Mouse (Mus musculus): ENCODE measurements around the gene Fam114a1. TPM values are rescaled to one million over a fixed set of nuclear protein-coding genes. Genes with fewer than 3 reads are reported as not detected.

The Fam114a1 gene
- polyA plus RNA-seq, 1 experiment = 0.29 TPM

DNA sequence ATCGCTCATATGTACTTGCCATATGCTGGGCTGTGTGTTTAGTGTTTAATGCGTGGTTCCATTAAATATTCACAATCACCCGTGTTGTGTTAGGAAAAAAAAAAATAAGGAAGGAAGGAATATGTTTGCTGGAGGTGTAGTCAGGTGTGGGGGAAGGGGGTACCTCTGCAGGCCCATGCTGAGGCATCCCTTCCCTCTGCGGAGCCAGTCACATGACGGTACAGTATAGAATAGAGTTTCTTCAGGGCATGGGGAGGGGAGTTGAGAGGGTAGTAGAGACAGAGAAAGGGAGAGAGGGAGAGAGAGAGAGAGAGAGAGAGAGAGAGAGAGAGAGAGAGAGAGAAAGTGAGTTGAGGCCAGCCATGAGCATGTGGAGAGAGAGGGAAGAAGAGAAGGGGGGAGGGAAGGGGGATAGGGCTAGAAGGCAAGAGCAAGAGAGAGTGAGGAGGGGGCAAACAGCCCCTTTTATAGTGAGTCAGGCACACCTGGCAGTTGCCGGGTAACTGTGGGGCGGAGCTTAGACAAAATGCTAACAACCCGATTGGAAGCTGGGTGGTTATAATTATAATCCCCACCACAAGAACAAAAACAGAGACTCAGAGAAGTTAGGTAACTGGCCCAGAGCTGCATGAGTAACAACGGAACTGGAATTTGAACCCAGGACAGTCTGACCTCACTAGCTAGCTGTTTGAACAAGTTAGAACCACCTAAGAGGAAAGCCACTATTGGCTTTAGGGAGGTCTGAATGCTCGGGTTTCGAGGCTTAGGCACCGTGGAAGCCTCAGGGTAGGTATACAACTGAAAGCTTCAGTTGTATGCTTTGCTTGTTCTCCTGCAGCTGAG, 76.8 kb downstream of the Fam114a1 start:
- Histone ChIP-seq H3K9me3 (peaks cover 16% of the 10 kb centered on the region), H3K4me1 (no peaks in the 10 kb centered on the region), H3K4me3 (replicated peaks) (no peak overlapping the region), H3K36me3 (replicated peaks; ENCODE audit: low read length) (no peaks in the 10 kb centered on the region), H3K27me3 (replicated peaks) (peaks cover 15% of the 10 kb centered on the region)
- TF ChIP-seq GATA1 (IDR thresholded peaks at IDR 0.05; ENCODE audit: borderline replicate concordance, low read length) (no peak), FLI1 (IDR thresholded peaks at IDR 0.05; ENCODE audit: low read length) (no peak)

DNA sequence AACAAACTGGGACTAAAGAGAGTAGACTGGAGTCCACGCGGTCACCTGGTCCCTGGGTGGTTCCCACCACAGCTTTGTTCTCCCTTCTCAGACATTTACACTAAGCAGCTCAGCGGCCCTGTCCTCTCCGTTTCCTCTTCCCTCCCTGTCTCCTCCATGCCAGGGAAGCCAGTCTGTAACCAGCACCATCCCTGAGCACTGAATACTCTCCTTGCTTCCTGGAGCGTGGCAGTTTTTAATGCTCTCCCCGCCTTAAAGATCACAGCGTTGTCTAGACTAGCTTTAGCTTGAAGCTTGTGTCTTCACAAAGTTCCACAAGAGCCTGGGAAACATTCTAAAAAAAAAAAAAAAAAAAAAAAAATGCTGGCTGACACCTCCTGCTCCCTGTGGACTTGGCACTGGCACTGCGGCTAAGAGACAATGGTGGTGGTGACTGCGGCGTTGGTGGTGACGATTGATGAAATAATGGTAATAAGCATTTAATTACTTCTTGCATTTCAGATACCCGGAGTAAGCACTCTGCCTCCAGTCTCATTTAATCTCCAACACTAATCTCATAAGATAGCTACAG, 77.5 kb downstream of the Fam114a1 start:
- peaks cover 14% of the 10 kb centered on the region for H3K9me3 ChIP-seq
- TF ChIP-seq GATA1 (IDR thresholded peaks at IDR 0.05; ENCODE audit: borderline replicate concordance, low read length) (no peak), FLI1 (IDR thresholded peaks at IDR 0.05; ENCODE audit: low read length) (no peak)
- no peaks in the 10 kb centered on the region for H3K36me3 ChIP-seq (replicated peaks; ENCODE audit: low read length)
- no peak overlapping the region for H3K4me3 ChIP-seq (replicated peaks)
- no peaks in the 10 kb centered on the region for H3K4me1 ChIP-seq
- H3K27me3 ChIP-seq (replicated peaks) = peaks cover 15% of the 10 kb centered on the region

DNA sequence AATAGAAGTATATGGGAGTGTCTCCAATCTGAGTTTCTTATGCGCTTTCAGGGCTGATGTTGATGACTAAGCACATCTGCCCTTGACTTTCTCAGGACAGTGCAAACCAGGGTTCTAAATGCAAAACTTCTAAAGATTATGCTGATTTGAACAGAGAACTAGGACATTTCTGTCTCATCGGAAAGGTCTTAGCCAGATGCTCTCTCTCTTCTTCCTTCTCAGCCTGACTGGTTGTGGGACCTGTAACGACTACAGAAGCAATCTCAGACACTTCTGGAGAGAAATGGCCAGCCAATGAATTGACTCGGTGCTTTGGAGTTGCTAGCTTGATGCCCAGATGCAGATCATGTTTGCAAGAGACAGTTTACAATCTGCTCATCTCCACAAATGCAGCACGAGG, 80.0 kb downstream of the Fam114a1 start:
- peaks cover 12% of the 10 kb centered on the region for H3K9me3 ChIP-seq
- H3K4me1 ChIP-seq = no peaks in the 10 kb centered on the region
- H3K36me3 ChIP-seq (replicated peaks; ENCODE audit: low read length) = no peaks in the 10 kb centered on the region
- H3K4me3 ChIP-seq (replicated peaks) = no peak overlapping the region
- peaks cover 17% of the 10 kb centered on the region for H3K27me3 ChIP-seq (replicated peaks)
- no peak for TF ChIP-seq FLI1 (IDR thresholded peaks at IDR 0.05; ENCODE audit: low read length)
- no peak for TF ChIP-seq GATA1 (IDR thresholded peaks at IDR 0.05; ENCODE audit: borderline replicate concordance, low read length)

DNA sequence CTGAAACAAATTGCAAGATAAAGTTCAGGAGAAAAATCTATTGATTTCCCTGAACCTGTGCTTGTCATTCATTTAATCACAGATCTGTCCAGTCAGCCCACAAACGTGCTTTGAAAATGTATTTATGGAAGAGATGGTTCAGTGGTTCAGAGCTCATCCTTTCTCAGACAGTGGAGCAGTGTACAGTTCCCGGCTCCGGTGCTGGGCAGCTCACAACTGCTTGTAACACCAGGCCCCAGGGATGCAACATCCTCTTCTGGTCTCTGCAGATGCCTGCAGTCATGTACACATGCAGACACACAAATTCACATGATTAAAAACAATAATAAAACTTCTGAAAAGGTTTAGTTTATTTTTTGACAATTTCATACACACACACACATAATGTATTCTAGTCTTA, 81.6 kb downstream of the Fam114a1 start:
- peaks cover 17% of the 10 kb centered on the region for H3K27me3 ChIP-seq (replicated peaks)
- H3K4me1 ChIP-seq = no peaks in the 10 kb centered on the region
- H3K9me3 ChIP-seq = peaks cover 12% of the 10 kb centered on the region
- no peaks in the 10 kb centered on the region for H3K36me3 ChIP-seq (replicated peaks; ENCODE audit: low read length)
- no peak for TF ChIP-seq FLI1 (IDR thresholded peaks at IDR 0.05; ENCODE audit: low read length)
- TF ChIP-seq GATA1 (IDR thresholded peaks at IDR 0.05; ENCODE audit: borderline replicate concordance, low read length) = no peak
- no peak overlapping the region for H3K4me3 ChIP-seq (replicated peaks)

DNA sequence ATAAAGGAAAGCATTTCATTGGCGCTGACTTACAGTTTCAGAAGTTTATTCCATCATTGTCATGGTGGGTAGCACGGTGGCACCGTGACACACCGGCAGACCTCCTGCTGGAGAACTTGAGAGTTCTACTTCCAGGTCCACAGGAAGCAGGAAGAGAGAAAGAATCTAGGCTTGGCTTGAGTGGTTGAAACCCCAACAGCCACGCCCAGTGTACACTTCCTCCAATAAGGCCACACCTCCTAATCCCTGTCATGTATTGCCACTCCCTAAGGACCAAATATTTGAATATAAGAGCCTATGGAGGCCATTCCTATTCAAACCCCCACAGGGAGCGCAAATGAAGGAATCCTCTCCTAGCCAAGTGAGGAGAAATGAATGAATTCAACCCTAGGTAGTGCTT, 87.7 kb downstream of the Fam114a1 start:
- TF ChIP-seq GATA1 (IDR thresholded peaks at IDR 0.05; ENCODE audit: borderline replicate concordance, low read length) = no peak
- TF ChIP-seq FLI1 (IDR thresholded peaks at IDR 0.05; ENCODE audit: low read length) = no peak
- no peaks in the 10 kb centered on the region for H3K4me1 ChIP-seq

DNA sequence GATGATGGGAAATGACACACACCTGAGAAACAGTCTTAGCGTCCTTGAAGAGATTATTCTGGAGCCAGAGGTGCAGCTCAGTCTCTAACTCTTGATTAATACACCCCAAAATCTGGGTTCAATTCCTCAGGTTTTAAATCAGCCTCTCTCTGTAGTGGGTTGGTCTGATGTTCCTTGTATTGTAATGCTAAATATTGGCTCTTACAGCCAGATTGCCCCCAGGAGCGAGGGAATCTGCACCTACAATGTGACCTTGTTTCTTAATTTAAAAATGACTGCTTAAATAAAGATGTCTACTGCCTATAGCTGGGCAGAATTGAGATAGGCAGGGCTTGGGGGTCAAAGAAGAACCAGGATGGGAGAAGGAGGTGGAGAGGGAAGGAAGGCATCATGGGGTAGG, 89.9 kb downstream of the Fam114a1 start:
- H3K9me3 ChIP-seq = peaks cover 4% of the 10 kb centered on the region
- H3K4me1 ChIP-seq = no peaks in the 10 kb centered on the region
- no peak for TF ChIP-seq GATA1 (IDR thresholded peaks at IDR 0.05; ENCODE audit: borderline replicate concordance, low read length)
- no peak for TF ChIP-seq FLI1 (IDR thresholded peaks at IDR 0.05; ENCODE audit: low read length)
- no peak overlapping the region for H3K4me3 ChIP-seq (replicated peaks)
- H3K27me3 ChIP-seq (replicated peaks) = peaks cover 4% of the 10 kb centered on the region
- H3K36me3 ChIP-seq (replicated peaks; ENCODE audit: low read length) = no peaks in the 10 kb centered on the region

More for the DNA sequence above, 87.7 kb downstream of the Fam114a1 start:
- Histone ChIP-seq H3K27me3 (replicated peaks) (peaks cover 6% of the 10 kb centered on the region), H3K9me3 (peaks cover 4% of the 10 kb centered on the region), H3K36me3 (replicated peaks; ENCODE audit: low read length) (no peaks in the 10 kb centered on the region), H3K4me3 (replicated peaks) (no peak overlapping the region)

DNA sequence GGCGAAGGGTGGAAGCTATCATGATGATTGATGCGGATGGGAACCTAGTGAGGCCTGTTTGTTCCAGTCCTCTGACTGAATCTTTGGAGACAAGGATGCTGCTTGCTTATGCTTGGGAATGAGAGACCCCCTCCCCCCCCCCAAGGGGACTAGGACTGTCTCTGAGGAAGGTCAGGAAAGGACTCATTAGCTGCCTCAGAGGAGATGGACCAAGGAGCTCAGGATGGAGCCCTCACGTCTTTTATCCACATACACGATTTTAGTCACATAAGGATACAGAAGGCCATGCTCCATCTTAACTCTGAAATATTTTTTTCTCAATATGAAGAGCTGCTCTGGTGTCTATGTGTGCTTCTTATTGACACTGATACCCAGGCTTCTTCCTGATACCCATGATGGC, 92.4 kb downstream of the Fam114a1 start:
- Histone ChIP-seq H3K4me3 (replicated peaks) (no peak overlapping the region), H3K36me3 (replicated peaks; ENCODE audit: low read length) (no peaks in the 10 kb centered on the region), H3K27me3 (replicated peaks) (peaks cover 4% of the 10 kb centered on the region), H3K4me1 (no peaks in the 10 kb centered on the region), H3K9me3 (peaks cover 4% of the 10 kb centered on the region)
- TF ChIP-seq GATA1 (IDR thresholded peaks at IDR 0.05; ENCODE audit: borderline replicate concordance, low read length) = no peak
- no peak for TF ChIP-seq FLI1 (IDR thresholded peaks at IDR 0.05; ENCODE audit: low read length)

DNA sequence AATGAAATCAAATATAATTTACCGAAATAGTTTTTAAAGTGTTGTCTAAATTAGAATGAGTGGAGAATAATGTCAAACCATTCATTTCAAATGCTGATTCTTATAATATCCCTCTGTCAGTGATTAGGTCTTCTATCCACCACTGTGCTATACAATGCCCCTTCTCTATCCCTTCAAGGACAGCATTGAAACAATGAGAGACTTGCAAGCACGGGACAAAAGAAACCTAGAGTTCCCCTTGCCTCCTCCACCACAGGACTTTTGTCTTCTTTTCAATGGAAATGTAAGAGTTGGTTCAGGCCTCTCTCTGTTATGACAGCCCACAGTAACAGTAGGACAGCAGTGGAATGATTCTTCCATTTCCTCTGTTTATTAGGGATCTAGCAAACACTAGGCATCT, 93.4 kb downstream of the Fam114a1 start:
- no peak overlapping the region for H3K4me3 ChIP-seq (replicated peaks)
- TF ChIP-seq GATA1 (IDR thresholded peaks at IDR 0.05; ENCODE audit: borderline replicate concordance, low read length) = no peak
- TF ChIP-seq FLI1 (IDR thresholded peaks at IDR 0.05; ENCODE audit: low read length) = no peak
- no peaks in the 10 kb centered on the region for H3K9me3 ChIP-seq
- no peaks in the 10 kb centered on the region for H3K36me3 ChIP-seq (replicated peaks; ENCODE audit: low read length)
- H3K27me3 ChIP-seq (replicated peaks) = peaks cover 6% of the 10 kb centered on the region
- H3K4me1 ChIP-seq = no peaks in the 10 kb centered on the region

DNA sequence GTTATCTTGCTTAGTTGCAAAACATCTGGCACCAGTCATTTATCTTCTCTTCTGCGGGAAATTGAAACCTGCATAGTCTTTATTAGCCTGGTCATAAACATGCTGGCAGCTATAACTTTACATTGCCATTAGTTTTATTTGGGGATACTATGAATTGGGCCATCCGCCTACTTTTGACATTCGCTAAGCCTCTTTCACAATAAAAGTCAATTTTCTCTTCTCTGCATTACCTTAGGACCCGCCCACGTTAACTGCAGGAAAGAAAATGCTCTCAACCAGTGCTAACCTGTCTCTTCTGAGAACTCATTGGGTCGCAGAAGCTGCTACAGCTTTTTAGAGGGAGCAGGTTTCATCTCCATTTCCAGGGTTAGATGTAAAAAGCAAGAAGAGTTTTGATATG, 98.3 kb downstream of the Fam114a1 start:
- TF ChIP-seq GATA1 (IDR thresholded peaks at IDR 0.05; ENCODE audit: borderline replicate concordance, low read length) (no peak), FLI1 (IDR thresholded peaks at IDR 0.05; ENCODE audit: low read length) (no peak)
- no peak overlapping the region for H3K4me3 ChIP-seq (replicated peaks)
- H3K4me1 ChIP-seq = no peaks in the 10 kb centered on the region
- H3K36me3 ChIP-seq (replicated peaks; ENCODE audit: low read length) = no peaks in the 10 kb centered on the region
- peaks cover 2% of the 10 kb centered on the region for H3K27me3 ChIP-seq (replicated peaks)
- no peaks in the 10 kb centered on the region for H3K9me3 ChIP-seq

DNA sequence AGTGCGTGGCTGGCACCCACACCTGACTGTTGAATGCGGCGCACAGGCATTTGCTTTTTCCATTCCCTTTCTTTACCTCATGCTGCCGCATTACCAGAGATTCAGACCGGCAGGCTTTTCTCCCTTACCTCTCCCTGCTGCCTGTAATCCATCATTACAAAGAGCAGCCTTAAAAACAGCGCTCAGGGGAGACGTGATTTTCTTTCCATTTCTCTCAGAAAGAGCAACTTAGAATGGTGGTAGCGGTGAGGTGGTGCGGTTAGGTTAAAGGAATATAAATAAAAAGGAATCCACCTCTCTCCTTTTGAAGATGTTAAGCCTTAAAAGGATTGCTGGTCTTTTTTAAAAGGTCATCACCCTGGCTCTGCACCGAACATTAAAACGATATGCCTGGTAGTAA, 100.0 kb downstream of the Fam114a1 start:
- TF ChIP-seq FLI1 (IDR thresholded peaks at IDR 0.05; ENCODE audit: low read length) (no peak), GATA1 (IDR thresholded peaks at IDR 0.05; ENCODE audit: borderline replicate concordance, low read length) (no peak)
- Histone ChIP-seq H3K4me3 (replicated peaks) (no peak overlapping the region), H3K27me3 (replicated peaks) (peaks cover 2% of the 10 kb centered on the region), H3K9me3 (no peaks in the 10 kb centered on the region), H3K36me3 (replicated peaks; ENCODE audit: low read length) (no peaks in the 10 kb centered on the region), H3K4me1 (0 out of 2 replicates have a peak, but pooled peaks cover 2% of the 10 kb centered on the region)

Measured in megakaryocyte, embryonic 14.5 days (primary cell).